Comparison of ENCODE assay signal across 25 mouse cellular contexts in the genomic region with DNA sequence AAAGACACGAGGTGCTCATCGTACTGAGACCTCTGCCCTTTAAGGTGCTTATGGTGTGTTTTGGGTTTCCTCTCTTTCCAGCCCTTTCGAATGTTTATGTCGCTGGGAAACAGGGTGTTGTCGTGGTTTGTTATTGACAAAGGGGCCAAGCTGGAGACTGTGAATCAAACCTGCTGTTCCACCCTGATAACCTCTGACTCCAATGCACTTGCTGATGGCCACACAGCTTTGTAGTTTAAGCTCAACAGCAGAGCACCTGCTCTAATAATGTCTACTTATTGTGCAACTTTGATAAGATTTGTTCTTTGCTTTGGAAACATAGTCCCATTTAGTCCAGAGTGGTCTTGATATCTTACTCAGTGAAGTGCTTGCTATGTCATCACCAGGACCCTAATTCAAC.
DNase-seq lines count a peak whose midpoint lies in the region; ATAC-seq and TF ChIP-seq lines count a peak whose summit lies in the region.
"Had no signal": no experiment of that assay in that cellular context is flagged by ENCODE, and none has a peak within 500 bp of the region (broad histone marks: within the 10 kb centered on the region; RNA-seq: fewer than 3 reads in every experiment).

No protein-coding gene starts in this region.

- no peaks in the 10 kb centered on the region for H3K36me3 ChIP-seq in intestine, embryonic 15.5 days
- H3K36me3 ChIP-seq in intestine, postnatal 0 days (ENCODE audit: control insufficient read depth, insufficient read depth), result no peaks in the 10 kb centered on the region
- H3K36me3 ChIP-seq in intestine, embryonic 16.5 days (ENCODE audit: control insufficient read depth, insufficient read depth, low read length), result no peaks in the 10 kb centered on the region
- H3K36me3 ChIP-seq in forebrain, embryonic 16.5 days (ENCODE audit: control insufficient read depth, insufficient read depth), result no peaks in the 10 kb centered on the region
- H3K36me3 ChIP-seq: embryonic facial prominence, embryonic 12.5 days; embryonic facial prominence, embryonic 15.5 days; forebrain, embryonic 15.5 days; G1E; hindbrain, embryonic 10.5 days; hindbrain, embryonic 13.5 days had no signal

- no peak overlapping the region for H3K4me3 ChIP-seq in intestine, embryonic 15.5 days (replicated peaks)
- H3K4me3 ChIP-seq in intestine, postnatal 0 days (ENCODE audit: low read depth, low read length), result no peak overlapping the region
- H3K4me3 ChIP-seq in intestine, embryonic 16.5 days (ENCODE audit: low read length), result no peak overlapping the region
- H3K4me3 ChIP-seq in forebrain, embryonic 16.5 days (replicated peaks; ENCODE audit: low read length), result no peak overlapping the region
- H3K4me3 ChIP-seq: embryonic facial prominence, embryonic 12.5 days; embryonic facial prominence, embryonic 15.5 days; forebrain, embryonic 15.5 days; hindbrain, embryonic 10.5 days; hindbrain, embryonic 13.5 days had no signal

- no peak for TF ChIP-seq CTCF in intestine, postnatal 0 days (IDR thresholded peaks at IDR 0.05; ENCODE audit: low read depth)

- H3K27me3 ChIP-seq in intestine, embryonic 15.5 days (replicated peaks), result no peaks in the 10 kb centered on the region
- no peaks in the 10 kb centered on the region for H3K27me3 ChIP-seq in intestine, postnatal 0 days (replicated peaks; ENCODE audit: control insufficient read depth, insufficient read depth, low read length)
- no peaks in the 10 kb centered on the region for H3K27me3 ChIP-seq in intestine, embryonic 16.5 days (replicated peaks; ENCODE audit: control insufficient read depth, insufficient read depth, low read length)
- H3K27me3 ChIP-seq in forebrain, embryonic 16.5 days (replicated peaks; ENCODE audit: control insufficient read depth, insufficient read depth, low read length), result no peaks in the 10 kb centered on the region
- H3K27me3 ChIP-seq: CH12.LX; embryonic facial prominence, embryonic 12.5 days; embryonic facial prominence, embryonic 15.5 days; forebrain, embryonic 15.5 days; hindbrain, embryonic 13.5 days; Patski had no signal

- 40% methylated on average over 5 of the region's 5 CpGs for WGBS in intestine, embryonic 15.5 days
- WGBS in intestine, postnatal 0 days, result 32% methylated on average over 5 of the region's 5 CpGs
- 46% methylated on average over 5 of the region's 5 CpGs for WGBS in intestine, embryonic 16.5 days
- 76% methylated on average over 5 of the region's 5 CpGs for WGBS in forebrain, embryonic 16.5 days

- no peak overlapping the region for H3K27ac ChIP-seq in intestine, embryonic 15.5 days
- H3K27ac ChIP-seq in intestine, postnatal 0 days (ENCODE audit: low read depth, low read length), result no peak overlapping the region
- no peak overlapping the region for H3K27ac ChIP-seq in intestine, embryonic 16.5 days (ENCODE audit: low read length)
- no peak overlapping the region for H3K27ac ChIP-seq in forebrain, embryonic 16.5 days (ENCODE audit: low read length)
- H3K27ac ChIP-seq: embryonic facial prominence, embryonic 12.5 days; embryonic facial prominence, embryonic 15.5 days; forebrain, embryonic 15.5 days; hindbrain, embryonic 10.5 days; hindbrain, embryonic 13.5 days had no signal

- DNase-seq in yolk sac, embryonic 10.5 days (ENCODE audit: low spot score), result peak; percentile 53
- DNase-seq in urinary bladder, postnatal 10 days (ENCODE audit: low spot score), result no peak
- DNase-seq: adrenal gland, postnatal 10 days; adrenal gland, postnatal 36 days; B cell, adult 2 months; cerebellum, adult 18-20 months; cerebellum, adult 9-10 months; cerebellum, postnatal 14 days; gastrocnemius, postnatal 10 days; gastrocnemius, postnatal 36 days had no signal

- no peak overlapping the region for H3K9ac ChIP-seq in intestine, embryonic 15.5 days
- no peak overlapping the region for H3K9ac ChIP-seq in intestine, postnatal 0 days (ENCODE audit: low read depth, low read length)
- H3K9ac ChIP-seq in intestine, embryonic 16.5 days (ENCODE audit: low read depth, low read length), result no peak overlapping the region
- H3K9ac ChIP-seq in forebrain, embryonic 16.5 days (replicated peaks; ENCODE audit: low read depth, low read length), result no peak overlapping the region
- H3K9ac ChIP-seq: embryonic facial prominence, embryonic 12.5 days; embryonic facial prominence, embryonic 15.5 days; forebrain, embryonic 15.5 days; hindbrain, embryonic 13.5 days had no signal

- H3K4me2 ChIP-seq in intestine, embryonic 15.5 days (replicated peaks), result no peak overlapping the region
- H3K4me2 ChIP-seq in intestine, postnatal 0 days (replicated peaks; ENCODE audit: low read depth), result no peak overlapping the region
- no peak overlapping the region for H3K4me2 ChIP-seq in intestine, embryonic 16.5 days (ENCODE audit: low read depth, low read length)
- no peak overlapping the region for H3K4me2 ChIP-seq in forebrain, embryonic 16.5 days (ENCODE audit: low read length)
- H3K4me2 ChIP-seq: embryonic facial prominence, embryonic 12.5 days; embryonic facial prominence, embryonic 15.5 days; forebrain, embryonic 15.5 days; heart, embryonic 11.5 days; hindbrain, embryonic 13.5 days had no signal

- peak; percentile 84 for ATAC-seq in intestine, embryonic 15.5 days
- no peak for ATAC-seq in intestine, postnatal 0 days
- ATAC-seq in intestine, embryonic 16.5 days, result peak; percentile 71
- ATAC-seq in megakaryocyte-erythroid progenitor cell, adult 5-6 weeks (replicated peaks; ENCODE audit: low FRiP score, low TSS enrichment, poor library complexity, severe bottlenecking), result peak; percentile 44
- no peak for ATAC-seq in forebrain, embryonic 16.5 days
- ATAC-seq: forebrain, embryonic 15.5 days; hindbrain, embryonic 16.5 days; Patski had no signal

- no peaks in the 10 kb centered on the region for H3K9me3 ChIP-seq in intestine, embryonic 15.5 days
- H3K9me3 ChIP-seq in intestine, postnatal 0 days (ENCODE audit: control insufficient read depth), result no peaks in the 10 kb centered on the region
- H3K9me3 ChIP-seq in intestine, embryonic 16.5 days (ENCODE audit: control insufficient read depth, low read length), result no peaks in the 10 kb centered on the region
- H3K9me3 ChIP-seq in forebrain, embryonic 16.5 days (ENCODE audit: control insufficient read depth, low read length), result no peaks in the 10 kb centered on the region
- H3K9me3 ChIP-seq: embryonic facial prominence, embryonic 12.5 days; embryonic facial prominence, embryonic 15.5 days; forebrain, embryonic 15.5 days; G1E; hindbrain, embryonic 10.5 days; hindbrain, embryonic 13.5 days had no signal

- 0 out of 2 replicates have a peak, but pooled peaks cover 2% of the 10 kb centered on the region for H3K4me1 ChIP-seq in intestine, embryonic 15.5 days (replicated peaks)
- H3K4me1 ChIP-seq in intestine, postnatal 0 days (replicated peaks; ENCODE audit: control insufficient read depth, insufficient read depth, low read length), result 0 out of 2 replicates have a peak, but pooled peaks cover 2% of the 10 kb centered on the region
- 0 out of 2 replicates have a peak, but pooled peaks cover 4% of the 10 kb centered on the region for H3K4me1 ChIP-seq in intestine, embryonic 16.5 days (ENCODE audit: control insufficient read depth, insufficient read depth, low read length)
- no peaks in the 10 kb centered on the region for H3K4me1 ChIP-seq in forebrain, embryonic 16.5 days (replicated peaks; ENCODE audit: control insufficient read depth, insufficient read depth, low read length)
- H3K4me1 ChIP-seq: embryonic facial prominence, embryonic 12.5 days; embryonic facial prominence, embryonic 15.5 days; forebrain, embryonic 15.5 days; hindbrain, embryonic 10.5 days; hindbrain, embryonic 13.5 days had no signal

Comparison
In these comparisons a context has a peak if more than half of its experiments do, and no peak if none do; other contexts are left out.
1. ATAC-seq: peak in intestine, embryonic 15.5 days (single experiment), intestine, embryonic 16.5 days (single experiment) and megakaryocyte-erythroid progenitor cell, adult 5-6 weeks (single experiment); none in intestine, postnatal 0 days (single experiment) and forebrain, embryonic 16.5 days (single experiment).